Mouse (Mus musculus): ENCODE results near the gene St6galnac5.

The St6galnac5 gene

DNA sequence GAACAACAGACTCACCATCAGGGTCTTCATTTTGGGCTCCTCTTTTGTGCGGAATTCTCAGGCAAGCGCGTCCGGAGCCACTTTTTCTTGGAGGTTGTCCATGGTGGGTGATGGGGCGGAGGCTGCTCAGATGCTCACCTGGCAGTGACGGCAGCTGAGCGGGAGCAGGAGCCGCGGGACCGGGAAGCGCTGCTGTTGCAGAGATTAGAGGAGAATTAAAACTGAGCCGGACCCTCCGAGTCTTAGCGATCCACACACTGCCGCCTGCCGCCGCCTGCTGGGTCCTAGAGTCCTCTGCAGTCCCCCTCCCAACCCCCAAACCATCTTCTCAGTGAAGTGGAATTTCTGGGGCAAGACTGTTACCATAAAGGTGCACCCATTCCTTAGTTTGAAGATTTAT lies at the start of gene St6galnac5:
TSS of gene St6galnac5 (minus strand) at position 259 of the 400 bp plus-strand sequence.
- peak; percentile 78 to 79 for DNase-seq (ENCODE audit: low spot score in 2 of 2)

DNA sequence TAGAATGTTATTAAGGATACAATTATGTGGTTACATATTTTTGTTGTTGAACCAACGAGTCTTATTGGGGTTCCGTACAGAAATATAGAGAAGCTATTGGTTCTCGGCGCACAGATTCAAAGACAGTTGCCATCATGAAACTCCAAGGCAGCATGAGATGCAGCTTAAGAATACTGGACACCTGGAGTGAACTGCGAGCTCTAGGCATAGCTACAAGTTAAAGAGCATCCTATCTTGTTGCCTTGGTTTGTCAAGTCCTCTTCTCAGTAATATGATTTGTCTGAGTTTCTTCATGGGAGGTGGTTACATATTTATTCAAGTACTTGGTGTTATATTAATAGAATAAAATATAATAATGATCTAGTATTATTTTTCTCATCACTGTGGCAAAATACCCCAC lies 48.7 kb upstream of the St6galnac5 start:
- DNase-seq (ENCODE audit: low spot score in 2 of 2): no peak

DNA sequence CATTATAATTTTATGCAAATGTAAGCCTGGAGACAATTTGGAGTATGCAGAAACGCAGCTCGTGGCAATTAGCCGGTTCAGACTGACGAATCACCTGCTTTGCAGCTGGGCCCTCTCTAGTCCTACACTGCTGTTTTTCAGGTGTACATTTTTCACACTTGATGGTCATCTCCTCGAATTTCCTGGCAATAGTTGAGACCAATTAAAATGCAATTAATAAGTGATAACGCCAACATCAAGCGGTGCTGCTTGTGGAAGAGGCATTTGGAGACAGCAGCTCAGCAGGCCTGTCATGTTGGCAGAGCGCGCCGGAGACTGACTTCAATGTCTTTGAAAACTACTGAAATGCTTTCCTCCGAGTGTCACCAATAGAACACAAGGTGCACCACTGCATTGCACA lies 42.0 kb upstream of the St6galnac5 start:
- no peak for DNase-seq (ENCODE audit: low spot score in 2 of 2)

DNA sequence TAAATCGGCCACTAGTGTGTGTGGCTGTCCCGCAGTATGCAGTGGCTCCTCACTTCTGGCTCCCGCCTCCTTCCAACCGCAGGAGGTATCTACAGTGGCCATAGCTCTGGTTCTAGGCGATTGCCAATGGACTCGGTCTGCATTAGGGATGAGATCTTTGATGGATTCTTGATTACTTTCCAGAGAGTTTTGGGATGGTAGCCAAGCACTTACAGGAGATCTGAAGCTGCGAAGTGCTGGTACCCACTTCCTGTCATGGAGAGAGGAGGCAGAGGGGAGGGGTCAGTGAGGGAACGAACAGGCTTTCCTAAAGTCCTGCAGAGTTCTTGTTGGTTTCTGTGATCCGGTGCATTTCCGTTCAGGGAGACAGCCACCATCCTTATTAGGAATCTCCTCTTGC lies 36.0 kb upstream of the St6galnac5 start:
- DNase-seq (ENCODE audit: low spot score in 2 of 2): no peak

DNA sequence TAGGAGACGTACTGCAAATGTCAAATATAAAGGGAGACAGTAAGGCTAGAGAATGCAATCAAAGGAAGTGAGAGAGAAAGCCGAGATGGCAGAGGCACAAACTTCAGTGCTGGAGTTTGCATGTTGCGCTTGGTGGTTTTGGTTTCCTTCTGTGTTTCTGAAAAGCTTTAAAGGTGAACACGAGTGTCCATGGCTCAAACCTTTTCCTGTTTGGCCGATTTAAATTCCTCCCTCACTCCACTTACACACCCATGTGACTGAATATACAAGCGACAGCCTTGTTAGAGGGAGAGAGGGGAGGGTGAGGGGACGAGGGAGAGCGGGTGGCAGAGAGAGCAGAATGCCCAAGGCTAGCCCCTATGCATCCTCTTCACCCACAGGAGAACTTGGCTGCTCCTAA lies 34.3 kb upstream of the St6galnac5 start:
- DNase-seq (ENCODE audit: low spot score in 2 of 2): no peak

DNA sequence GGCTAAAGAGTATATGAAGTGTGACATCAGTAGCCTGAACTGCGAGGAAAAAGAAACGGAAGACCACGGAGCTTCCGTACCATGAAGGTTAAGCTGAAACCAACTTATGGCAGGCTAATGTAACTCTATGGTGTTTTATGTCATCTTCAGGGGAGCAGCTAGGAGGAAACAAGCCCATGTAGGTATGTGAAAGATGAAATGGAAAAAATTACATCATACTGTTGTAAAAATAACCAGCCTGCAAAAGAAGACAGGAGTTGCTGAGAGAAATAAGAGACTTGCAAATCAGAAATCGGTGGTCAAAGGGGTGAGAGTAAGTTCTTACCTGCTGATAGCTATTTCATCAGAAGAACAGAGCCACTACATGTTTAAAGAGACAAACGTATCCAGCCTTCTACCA lies 24.8 kb upstream of the St6galnac5 start:
- no peak for DNase-seq (ENCODE audit: low spot score in 2 of 2)

DNA sequence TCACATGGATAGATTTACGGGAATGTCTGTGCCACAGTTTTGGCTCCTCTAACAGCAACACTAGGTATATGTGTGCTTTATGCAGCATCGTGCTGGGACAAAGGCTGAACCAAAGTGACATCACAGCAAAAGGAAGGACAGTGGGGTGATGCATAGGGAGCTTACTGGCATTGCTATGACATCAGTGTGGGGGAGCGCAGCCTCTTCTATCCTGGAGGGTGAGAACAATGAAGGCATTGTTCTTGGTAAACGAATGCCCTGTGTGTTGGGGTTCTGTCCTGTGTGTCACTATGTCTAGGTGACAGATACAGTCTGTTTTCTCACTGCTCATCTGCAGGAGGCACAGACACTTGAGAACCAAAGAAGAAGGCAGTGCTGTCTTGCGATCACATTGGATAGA lies 16.9 kb upstream of the St6galnac5 start:
- DNase-seq (ENCODE audit: low spot score in 2 of 2): no peak

DNA sequence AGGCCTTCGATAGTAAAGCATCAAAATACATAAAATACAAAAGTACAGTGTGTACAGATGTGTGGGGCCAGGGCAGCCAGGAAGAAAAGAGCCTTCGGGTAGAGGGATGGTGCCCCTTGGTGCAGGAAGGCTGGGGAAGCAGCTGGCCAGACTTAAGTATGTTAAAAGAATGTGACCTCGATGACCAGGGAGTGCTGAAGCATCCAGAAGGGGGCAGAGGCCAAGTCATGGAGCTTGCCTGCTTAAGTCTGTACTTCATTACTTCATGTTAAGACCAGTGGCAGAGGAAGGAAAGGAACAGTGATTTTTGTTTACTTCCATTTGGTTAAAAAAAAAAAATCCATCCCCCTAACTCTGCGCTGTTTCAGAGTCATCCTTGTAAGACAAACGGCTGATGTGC lies 16.1 kb upstream of the St6galnac5 start:
- DNase-seq (ENCODE audit: low spot score in 2 of 2): no peak

DNA sequence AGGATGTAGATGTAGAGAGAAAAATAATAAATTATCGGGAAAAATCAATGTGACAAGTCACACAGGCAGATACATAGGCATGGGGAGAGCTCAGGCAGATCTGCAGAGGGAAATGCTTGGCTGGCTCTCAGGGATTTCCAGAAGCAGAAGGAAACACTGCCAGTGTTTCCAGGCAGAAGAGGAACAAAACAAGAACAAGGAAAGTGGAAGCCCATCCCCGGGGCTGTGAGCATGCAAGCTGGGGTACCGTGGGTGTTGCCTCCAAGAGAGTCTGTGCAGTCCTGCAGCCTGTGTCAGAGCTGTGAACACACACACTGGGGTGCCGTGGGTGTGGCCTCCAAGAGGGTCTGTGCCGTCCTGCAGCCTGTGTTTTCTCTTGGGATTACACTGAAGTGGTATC lies 11.6 kb upstream of the St6galnac5 start:
- DNase-seq (ENCODE audit: low spot score in 2 of 2): peak in 1 of 2 experiments; percentile 33

DNA sequence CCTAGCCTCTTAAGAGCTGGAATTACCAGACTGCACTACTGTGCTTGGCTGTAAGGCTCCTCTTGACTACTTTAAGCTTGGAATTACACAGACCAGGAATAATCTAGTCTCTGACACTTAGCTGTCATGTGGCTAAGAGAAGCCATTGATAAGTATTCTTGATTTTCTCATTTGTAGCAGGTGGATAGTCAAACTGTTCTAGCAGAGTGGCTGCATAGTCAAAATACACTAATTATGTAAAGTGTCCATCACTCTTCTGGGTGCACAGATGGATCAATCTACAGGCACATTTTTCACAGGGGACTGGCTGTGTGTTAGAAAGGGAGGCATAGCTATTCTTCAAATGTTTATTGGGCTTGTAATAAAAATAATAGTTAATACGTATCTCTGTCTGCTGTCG lies 8.7 kb upstream of the St6galnac5 start:
- no peak for DNase-seq (ENCODE audit: low spot score in 2 of 2)

DNA sequence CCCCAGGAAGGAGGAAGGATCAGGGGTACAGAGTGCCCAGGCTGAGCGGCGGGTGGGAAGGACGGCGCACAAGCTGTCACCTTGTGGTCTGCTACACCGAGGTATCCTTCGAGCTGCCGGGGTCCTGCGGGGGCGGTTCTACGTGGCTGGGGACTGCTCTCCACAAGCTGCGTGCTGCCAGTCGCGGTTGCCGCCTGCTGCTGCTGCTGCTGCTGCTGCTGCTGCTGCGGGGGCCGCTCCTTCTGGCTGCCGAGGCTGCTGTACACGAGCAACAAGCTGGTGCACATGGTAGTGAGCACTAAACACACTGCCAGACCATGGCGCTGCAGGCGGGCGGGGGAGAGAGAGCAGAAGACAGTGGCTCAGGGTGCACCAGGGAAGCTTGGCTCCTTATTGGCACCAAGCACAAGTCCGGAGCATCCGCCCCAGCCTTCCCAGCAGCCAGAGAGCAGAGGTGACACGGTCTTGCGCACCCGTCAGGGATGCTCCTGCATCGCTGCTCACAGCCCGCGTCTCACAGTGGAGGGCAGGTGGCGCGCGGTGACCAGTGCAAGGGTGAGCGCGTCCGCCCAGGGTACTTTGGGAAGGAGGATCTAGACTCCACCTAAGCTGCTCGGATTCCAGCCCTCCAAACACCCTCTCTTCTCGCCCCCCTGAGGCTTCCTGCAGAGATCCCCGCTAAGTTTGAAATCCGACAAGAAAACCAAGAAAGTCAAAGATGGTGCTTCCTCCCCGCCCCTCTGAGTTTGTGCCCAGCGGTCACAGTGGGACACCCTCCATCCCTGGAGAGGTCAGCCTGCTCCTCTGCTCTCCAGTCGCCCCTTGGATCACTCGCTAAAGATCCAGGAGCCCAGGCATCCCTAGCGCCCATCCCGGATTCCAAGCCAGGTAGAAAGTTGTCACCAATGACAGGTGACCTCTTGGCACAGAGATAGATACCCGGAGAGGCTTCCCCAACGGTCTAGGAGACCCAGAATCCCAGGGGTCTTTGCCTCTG lies 770 bp downstream of the St6galnac5 start:
- peak; percentile 66 to 76 for DNase-seq (ENCODE audit: low spot score in 2 of 2)

DNA sequence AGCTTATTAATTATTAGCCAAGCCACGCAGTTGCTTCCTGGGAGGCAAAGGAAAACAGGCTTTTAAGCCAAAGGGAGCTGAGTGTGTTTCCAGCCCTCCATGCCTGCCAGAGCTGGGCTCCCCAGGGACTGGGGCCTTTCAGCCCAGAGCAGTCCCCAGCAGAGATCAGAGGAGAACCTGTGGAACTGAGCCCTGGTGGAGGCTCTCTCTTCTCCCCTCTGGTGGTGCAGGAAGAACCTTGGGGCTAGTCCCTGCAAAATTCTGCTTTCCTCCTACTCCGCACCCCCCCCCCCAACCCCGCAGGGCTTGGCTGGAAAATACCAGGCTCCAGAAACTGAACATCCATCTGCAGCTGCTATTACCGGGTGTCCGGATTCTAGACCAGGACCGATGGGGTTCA lies 1.6 kb downstream of the St6galnac5 start:
- peak; percentile 38 to 43 for DNase-seq (ENCODE audit: low spot score in 2 of 2)

DNA sequence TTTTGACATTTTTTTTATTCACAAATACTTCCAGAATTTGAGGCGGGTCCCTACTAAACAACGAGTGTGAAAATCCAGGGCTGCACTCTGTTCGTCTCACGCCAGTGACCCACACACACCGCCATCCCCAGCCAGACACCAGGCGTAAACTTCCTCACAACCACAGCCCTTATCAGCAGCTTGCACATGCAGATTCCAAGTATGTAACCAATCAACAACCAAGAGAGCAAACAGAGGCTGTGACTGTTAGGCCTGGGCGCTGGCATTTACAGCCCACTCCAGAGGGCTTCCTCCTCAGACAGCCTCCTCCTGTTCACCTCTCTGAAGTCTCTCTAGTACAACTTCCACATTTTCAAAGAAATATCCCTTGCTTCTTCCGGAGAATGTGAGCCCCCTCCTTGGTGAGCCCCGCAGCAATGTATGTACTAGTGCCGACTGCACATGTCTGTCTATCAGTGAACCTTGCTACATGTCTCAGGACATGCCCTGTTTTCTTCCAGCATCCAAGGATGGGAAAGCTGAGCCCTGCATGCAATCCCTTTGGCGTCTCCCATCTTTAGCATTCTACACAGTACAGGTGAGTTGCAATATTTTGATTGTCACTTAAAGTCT lies 2.5 kb downstream of the St6galnac5 start:
- peak in 1 of 2 experiments; percentile 22 for DNase-seq (ENCODE audit: low spot score in 2 of 2)

DNA sequence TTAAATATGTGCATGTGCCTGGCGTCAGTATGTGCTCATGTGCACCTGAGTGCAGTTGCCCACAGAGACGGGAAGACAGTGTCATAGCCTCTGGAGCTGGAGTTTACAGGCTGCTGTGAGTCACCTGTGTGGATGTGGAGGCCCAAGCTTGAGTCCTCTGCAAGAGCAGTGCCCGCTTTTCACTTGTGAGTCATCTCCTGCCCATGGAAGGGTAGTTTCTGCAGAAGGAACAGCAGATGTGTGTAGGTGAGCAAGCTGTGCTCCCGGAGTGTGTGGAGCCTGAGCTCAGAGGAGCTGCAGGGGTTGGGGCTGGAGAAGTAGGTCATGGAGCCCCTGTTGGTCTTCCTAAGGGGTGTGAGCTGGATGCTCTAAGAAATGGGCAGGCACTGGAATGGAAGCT lies 10.7 kb downstream of the St6galnac5 start:
- DNase-seq (ENCODE audit: low spot score in 2 of 2): peak in 1 of 2 experiments; percentile 25

DNA sequence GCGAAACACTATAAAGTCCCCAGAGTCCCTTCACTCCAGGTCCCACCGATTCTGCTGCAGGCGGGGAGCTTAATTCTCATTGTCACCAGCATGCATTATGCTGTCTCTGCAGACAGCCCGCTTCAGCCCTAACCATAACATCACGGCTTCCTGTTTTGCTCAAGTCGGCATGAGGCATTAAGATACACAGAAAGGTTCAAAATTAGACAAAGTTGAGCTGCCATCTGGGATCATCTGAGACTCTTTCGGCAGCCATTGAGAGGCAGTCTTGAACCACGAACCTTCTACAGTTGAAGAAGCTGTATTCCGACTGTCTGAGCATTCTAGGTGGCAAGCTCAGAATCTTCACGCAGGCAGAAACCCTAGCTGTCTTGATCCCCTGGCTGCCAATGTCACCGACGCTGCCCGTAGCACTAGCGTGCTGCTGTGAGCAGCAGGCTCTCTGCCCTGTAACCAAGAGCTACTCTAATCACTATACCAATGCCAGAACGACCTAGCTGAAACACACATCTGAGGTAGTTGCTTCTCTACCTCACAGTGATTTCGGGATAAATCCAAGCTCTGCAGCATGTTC lies 12.2 kb downstream of the St6galnac5 start:
- peak in 1 of 2 experiments; percentile 33 for DNase-seq (ENCODE audit: low spot score in 2 of 2)

DNA sequence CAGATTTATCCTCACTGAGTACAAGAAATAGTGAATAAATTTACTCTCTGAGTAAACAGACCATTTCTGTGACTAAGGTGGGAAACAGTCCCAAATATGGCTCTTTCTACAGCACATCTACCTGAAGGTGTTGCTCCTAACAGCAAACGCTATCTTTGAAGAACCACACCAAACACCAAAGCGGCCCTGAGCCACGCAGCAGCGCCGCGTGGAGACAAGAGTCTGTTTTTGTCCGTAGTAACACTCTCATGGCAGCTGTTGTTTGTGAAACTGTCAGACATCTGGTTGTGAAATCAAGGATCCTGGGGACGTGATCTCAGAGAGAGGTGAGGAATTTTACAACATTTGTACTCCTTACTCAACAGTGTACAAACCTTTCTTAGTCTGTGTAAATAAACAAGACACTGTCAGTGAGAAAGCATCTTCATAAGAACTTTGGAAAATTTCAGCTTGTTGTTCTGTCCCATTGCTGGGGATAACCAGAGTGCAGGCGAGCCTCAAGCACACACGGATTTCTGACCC lies 20.1 kb downstream of the St6galnac5 start:
- no peak for DNase-seq (ENCODE audit: low spot score in 2 of 2)

DNA sequence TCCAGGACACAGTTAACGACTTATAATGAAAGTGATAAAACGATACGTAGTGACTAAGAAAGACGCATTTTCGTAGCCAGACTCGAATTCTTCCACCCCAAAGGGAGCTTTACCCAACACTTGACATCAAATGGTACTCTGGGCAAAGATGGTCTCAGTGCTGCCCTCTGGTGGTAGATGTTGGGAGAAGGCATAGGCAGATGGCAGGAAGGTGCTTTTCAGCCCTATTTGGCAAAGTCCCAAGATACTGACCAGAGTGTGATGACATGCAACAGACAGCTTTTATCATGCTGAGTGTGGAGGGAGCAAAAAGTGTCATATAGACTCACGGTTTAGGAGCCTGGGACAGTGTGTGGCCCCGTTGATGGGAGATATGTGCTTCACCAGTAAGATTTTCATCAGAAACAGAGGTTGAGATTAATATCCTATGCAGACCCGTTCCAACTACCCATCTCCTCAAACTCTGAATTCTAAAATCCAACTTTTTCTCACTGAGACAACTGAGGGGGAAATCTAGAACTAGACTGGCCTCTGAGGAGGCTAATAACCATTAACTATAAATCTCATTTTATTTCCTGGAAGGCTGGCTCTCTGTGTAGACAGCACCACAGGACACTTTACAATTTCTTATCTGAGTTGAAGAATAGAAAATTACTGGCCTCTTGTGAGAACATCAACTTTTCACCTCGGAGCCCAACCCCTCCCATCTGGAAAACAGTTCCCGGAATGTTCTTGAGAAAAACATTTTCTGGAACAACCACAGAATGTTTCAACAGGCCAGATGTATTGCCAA lies 23.5 kb downstream of the St6galnac5 start:
- DNase-seq (ENCODE audit: low spot score in 2 of 2): peak; percentile 53 to 62

DNA sequence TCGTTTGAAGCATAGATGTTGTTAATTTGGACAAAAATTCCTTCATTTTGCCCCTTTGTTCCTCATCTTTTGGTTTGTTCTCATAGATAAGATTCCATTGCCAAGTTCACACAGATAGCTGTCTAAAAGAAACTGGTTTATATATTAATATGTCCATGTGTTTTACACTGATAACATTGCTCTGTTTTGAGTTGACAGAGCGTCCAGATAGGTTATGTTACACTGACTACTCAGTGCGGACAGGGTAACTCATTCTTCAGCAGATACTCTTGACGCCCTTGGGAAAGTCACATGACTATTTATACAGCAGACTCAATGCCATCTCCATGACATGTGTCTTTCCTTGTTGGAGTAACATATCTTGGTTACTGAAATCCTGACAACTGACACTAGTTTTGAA lies 25.3 kb downstream of the St6galnac5 start:
- no peak for DNase-seq (ENCODE audit: low spot score in 2 of 2)

DNA sequence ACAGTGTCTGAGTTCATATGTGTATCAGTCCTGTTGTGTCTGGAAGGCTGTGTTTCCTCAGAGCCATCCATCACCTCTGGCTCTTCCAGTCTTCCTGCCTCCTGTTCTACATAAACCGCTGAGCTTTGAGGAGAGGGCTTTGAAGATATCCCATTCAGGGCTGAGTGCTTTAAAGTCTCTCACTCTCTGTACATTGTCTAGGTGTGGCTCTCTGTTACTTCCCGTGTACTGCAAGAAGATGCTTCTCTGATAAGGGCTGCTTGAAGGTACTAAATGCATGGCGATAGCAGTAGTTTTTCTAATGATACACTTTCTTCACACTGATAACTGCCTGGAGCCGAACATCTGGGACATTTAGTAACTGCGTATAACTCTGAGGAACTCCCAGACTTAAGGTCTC lies 26.0 kb downstream of the St6galnac5 start:
- DNase-seq (ENCODE audit: low spot score in 2 of 2): no peak

DNA sequence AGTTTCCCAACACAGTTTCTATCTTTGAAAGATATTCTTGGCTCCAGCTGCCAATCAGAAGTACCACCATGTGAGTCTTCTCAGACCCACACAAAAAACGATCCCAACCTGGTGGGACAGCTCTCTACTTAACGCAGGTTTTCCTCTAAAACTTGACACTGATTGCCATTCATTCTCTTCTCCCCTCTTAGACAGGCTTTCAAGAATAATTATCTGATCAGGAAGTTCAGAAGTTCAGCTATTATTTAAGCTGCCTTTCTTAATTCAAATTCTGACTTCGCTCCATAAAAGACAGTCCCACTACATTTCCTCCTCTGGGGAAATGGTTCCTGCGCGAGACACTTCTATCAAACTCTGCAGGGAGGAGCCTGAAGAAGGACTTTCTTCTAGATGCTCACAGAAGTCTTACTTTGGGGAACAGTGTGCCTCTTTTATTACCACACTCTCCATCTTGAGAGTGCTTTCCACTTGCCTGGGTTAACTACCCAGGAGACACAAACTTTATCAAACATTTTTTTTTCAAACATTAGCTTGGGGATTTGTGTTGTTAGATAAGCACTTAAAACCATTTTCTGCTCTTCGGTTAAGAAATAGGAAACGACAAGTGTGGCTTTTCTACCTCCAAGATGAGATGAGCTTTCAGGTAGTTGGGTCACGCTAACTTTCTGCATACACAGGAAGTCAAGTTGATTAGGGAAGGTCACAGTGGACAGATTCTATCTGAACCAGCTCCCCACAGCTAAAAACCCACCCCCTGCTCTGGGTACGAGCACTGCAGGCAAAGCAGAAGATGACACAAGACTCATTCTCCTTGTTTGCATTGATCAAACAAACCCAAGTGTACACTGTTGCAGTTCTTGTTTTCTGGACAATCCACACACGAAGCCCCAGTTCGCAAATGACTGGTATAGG lies 30.2 kb downstream of the St6galnac5 start:
- no peak for DNase-seq (ENCODE audit: low spot score in 2 of 2)

DNA sequence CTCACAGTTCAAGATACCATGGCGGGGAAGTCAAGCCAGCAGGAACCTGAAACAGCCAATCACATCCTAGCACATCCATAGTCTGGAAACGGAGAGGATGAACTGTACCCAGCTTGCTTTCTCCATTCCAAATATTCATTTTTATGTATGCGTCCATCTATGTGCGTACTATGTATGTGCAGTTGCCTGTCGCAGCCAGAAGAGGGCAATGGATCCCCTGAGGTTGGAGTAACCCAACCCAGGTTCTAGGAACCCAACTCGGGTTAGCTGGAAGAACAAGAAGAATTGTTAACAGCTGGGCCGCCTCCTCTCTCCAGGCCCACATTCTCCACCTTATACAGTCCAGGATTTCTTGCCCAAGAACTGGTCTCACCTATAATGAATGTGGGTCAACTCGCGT lies 31.1 kb downstream of the St6galnac5 start:
- DNase-seq (ENCODE audit: low spot score in 2 of 2): no peak
